Mouse (Mus musculus): Measurements from ENCODE around the gene Zfp385b.

Zfp385b gene

GRCm38 (mm10) chr2:77515654-77516053, 303.8 kb downstream of the Zfp385b start:
- DNase-seq (ENCODE audit: low read depth), result no peak

- no peak for DNase-seq (ENCODE audit: low read depth)
Observed at GRCm38 (mm10) chr2:77515011-77515410, 304.4 kb downstream of the Zfp385b start.

- no peak for DNase-seq (ENCODE audit: low read depth)
Observed at GRCm38 (mm10) chr2:77514476-77514875, 305.0 kb downstream of the Zfp385b start.

GRCm38 (mm10) chr2:77508731-77509130, 310.7 kb downstream of the Zfp385b start:
- no peak for DNase-seq (ENCODE audit: low read depth)

GRCm38 (mm10) chr2:77506308-77506707, 313.1 kb downstream of the Zfp385b start:
- DNase-seq (ENCODE audit: low read depth), result no peak

- DNase-seq (ENCODE audit: low read depth), result no peak
Observed at GRCm38 (mm10) chr2:77505614-77506013, 313.8 kb downstream of the Zfp385b start.

GRCm38 (mm10) chr2:77503674-77504351, 315.6 kb downstream of the Zfp385b start:
- no peak for DNase-seq (ENCODE audit: low read depth)

GRCm38 (mm10) chr2:77503217-77503616, 316.2 kb downstream of the Zfp385b start:
- DNase-seq (ENCODE audit: low read depth), result no peak

- DNase-seq (ENCODE audit: low read depth), result no peak
Observed at GRCm38 (mm10) chr2:77502458-77502857, 317.0 kb downstream of the Zfp385b start.

- no peak for DNase-seq (ENCODE audit: low read depth)
Observed at GRCm38 (mm10) chr2:77500480-77500879, 319.0 kb downstream of the Zfp385b start.

GRCm38 (mm10) chr2:77498379-77498778, 321.1 kb downstream of the Zfp385b start:
- no peak for DNase-seq (ENCODE audit: low read depth)

GRCm38 (mm10) chr2:77497942-77498341, 321.5 kb downstream of the Zfp385b start:
- DNase-seq (ENCODE audit: low read depth), result no peak

- DNase-seq (ENCODE audit: low read depth), result no peak
Observed at GRCm38 (mm10) chr2:77496071-77496470, 323.4 kb downstream of the Zfp385b start.

- DNase-seq (ENCODE audit: low read depth), result no peak
Observed at GRCm38 (mm10) chr2:77495344-77495743, 324.1 kb downstream of the Zfp385b start.

GRCm38 (mm10) chr2:77493695-77494094, 325.7 kb downstream of the Zfp385b start:
- DNase-seq (ENCODE audit: low read depth), result no peak

- no peak for DNase-seq (ENCODE audit: low read depth)
Observed at GRCm38 (mm10) chr2:77487151-77487550, 332.3 kb downstream of the Zfp385b start.

GRCm38 (mm10) chr2:77481274-77481673, 338.2 kb downstream of the Zfp385b start:
- DNase-seq (ENCODE audit: low read depth), result no peak

GRCm38 (mm10) chr2:77477536-77477935, 341.9 kb downstream of the Zfp385b start:
- DNase-seq (ENCODE audit: low read depth), result no peak

- DNase-seq (ENCODE audit: low read depth), result no peak
Observed at GRCm38 (mm10) chr2:77476444-77476843, 343.0 kb downstream of the Zfp385b start.

GRCm38 (mm10) chr2:77472254-77472837, 347.1 kb downstream of the Zfp385b start:
- no peak for DNase-seq (ENCODE audit: low read depth)

GRCm38 (mm10) chr2:77470716-77471115, 348.7 kb downstream of the Zfp385b start:
- DNase-seq (ENCODE audit: low read depth), result no peak

GRCm38 (mm10) chr2:77461413-77461812, 358.0 kb downstream of the Zfp385b start:
- DNase-seq (ENCODE audit: low read depth), result no peak

- DNase-seq (ENCODE audit: low read depth), result no peak
Observed at GRCm38 (mm10) chr2:77460011-77460410, 359.4 kb downstream of the Zfp385b start.

- DNase-seq (ENCODE audit: low read depth), result no peak
Observed at GRCm38 (mm10) chr2:77458431-77458830, 361.0 kb downstream of the Zfp385b start.
